Mouse (Mus musculus) spleen, adult 2 months (tissue): ENCODE data around the gene Dennd2d. TPM values are rescaled to one million over a fixed set of nuclear protein-coding genes. Genes with fewer than 3 reads are reported as not detected.

Experiments used
- DNase-seq, 2 experiments: peaks; one replicate each; pipeline versions ENCODE4 v3.0.0 to v3.0.0-alpha.2; 2012 to 2021; ENCODE audit warnings: low spot score in 2 of 2, low read depth in 1 of 2
- H3K27ac ChIP-seq: fragments of 200-500 bp; 2 replicates; pipeline ENCODE4 v1.5.1; 2012; ENCODE audit warnings: low read length, inconsistent platforms; ENCODE audit not compliant: insufficient read depth
- H3K27me3 ChIP-seq: fragments of 200-500 bp; 2 replicates; pipeline ENCODE4 v1.6.1; 2012; ENCODE audit warnings: mild to moderate bottlenecking, moderate library complexity, low read length, inconsistent platforms; ENCODE audit not compliant: control insufficient read depth, insufficient read depth
- H3K36me3 ChIP-seq: fragments of 200-500 bp; 2 replicates; pipeline ENCODE4 v1.6.1; 2012; ENCODE audit warnings: mild to moderate bottlenecking, low read length, inconsistent platforms; ENCODE audit not compliant: control insufficient read depth, insufficient read depth
- H3K4me1 ChIP-seq: fragments of 200-500 bp; 2 replicates; pipeline ENCODE4 v1.6.1; 2011; ENCODE audit warnings: inconsistent platforms; ENCODE audit not compliant: control insufficient read depth, insufficient read depth, insufficient read length
- H3K4me3 ChIP-seq: fragments of 200-500 bp; 2 replicates; pipeline ENCODE4 v1.5.1; 2011; ENCODE audit warnings: mild to moderate bottlenecking, inconsistent platforms; ENCODE audit not compliant: insufficient read depth, insufficient read length; ENCODE audit errors: extremely low read depth
- CTCF ChIP-seq: fragments of 200-500 bp; IDR thresholded peaks from 2 replicates; pipeline ENCODE4 v1.5.1; 2011; ENCODE audit warnings: mild to moderate bottlenecking, inconsistent platforms; ENCODE audit not compliant: insufficient read depth, insufficient read length, insufficient replicate concordance; ENCODE audit errors: extremely low read depth
- POLR2A ChIP-seq: fragments of 200-500 bp; IDR thresholded peaks from 2 replicates; pipeline ENCODE4 v1.6.1; 2011; ENCODE audit warnings: low read depth, low read length, inconsistent platforms
- WGBS: fragments of 180-500 bp; shearing (Covaris S2); methylation state at CpG from one replicate; pipeline ENCODE4 v1.1.7; 2018; 5-methylcytosine and 5-hydroxymethylcytosine counted together
- polyA plus RNA-seq: library from polyadenylated mRNA; depleted of rRNA; stranded (reverse); fragments of >200 nt; gene quantifications from 2 replicates; pipeline ENCODE4 v1.2.3, GENCODE M21; 2012

Dennd2d gene
- polyA plus RNA-seq, 1 experiment = 34.4 TPM

GRCm38 (mm10) chr3:106487551-106487950 lies 5.3 kb downstream of the Dennd2d start:
- H3K4me1 ChIP-seq = peaks cover 4% of the 10 kb centered on the region; the same call in 1 of the 2 replicates
- H3K27me3 ChIP-seq = no peaks in the 10 kb centered on the region
- H3K36me3 ChIP-seq = peaks cover 22% of the 10 kb centered on the region
- no peak for DNase-seq
- TF ChIP-seq CTCF = no peak
- no peak for TF ChIP-seq POLR2A
- H3K4me3 ChIP-seq = peak overlapping the region; percentile 24; the same call in 1 of the 2 replicates
- 96% methylated on average over 2 of the region's 2 CpGs for WGBS
- peak overlapping the region; percentile 81 for H3K27ac ChIP-seq

GRCm38 (mm10) chr3:106490239-106490638 lies 8.0 kb downstream of the Dennd2d start:
- TF ChIP-seq POLR2A = no peak
- TF ChIP-seq CTCF = no peak
- H3K36me3 ChIP-seq = peaks cover 31% of the 10 kb centered on the region
- no peak overlapping the region for H3K4me3 ChIP-seq
- DNase-seq = no peak
- 92% methylated on average over 4 of the region's 4 CpGs for WGBS
- H3K4me1 ChIP-seq = peaks cover 3% of the 10 kb centered on the region; the same call in 1 of the 2 replicates
- H3K27me3 ChIP-seq = no peaks in the 10 kb centered on the region
- H3K27ac ChIP-seq = no peak overlapping the region

DNA sequence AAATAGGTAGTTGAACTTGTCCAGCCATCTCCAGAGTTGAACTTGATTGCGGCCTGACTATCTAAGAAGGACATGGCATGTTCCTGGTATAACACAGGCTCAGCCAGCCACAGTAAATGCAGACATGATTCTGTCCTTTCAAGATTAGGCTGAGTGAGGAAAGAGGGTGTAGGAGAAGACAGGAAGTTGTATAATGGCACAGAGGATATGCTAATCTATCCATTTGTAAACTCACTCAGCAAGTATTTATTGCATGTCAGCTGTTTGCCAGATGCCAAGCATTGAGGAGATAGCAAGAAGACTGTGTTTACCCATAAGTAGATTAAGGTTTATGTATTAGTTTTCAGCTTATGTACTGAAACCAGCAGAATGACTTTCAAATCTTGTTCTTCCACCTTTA lies 10.5 kb downstream of the Dennd2d start:
- TF ChIP-seq CTCF (no peak), POLR2A (no peak)
- peaks cover 8% of the 10 kb centered on the region; the same call in 1 of the 2 replicates for H3K4me1 ChIP-seq
- H3K27me3 ChIP-seq = no peaks in the 10 kb centered on the region
- no peak overlapping the region for H3K27ac ChIP-seq
- H3K36me3 ChIP-seq = peaks cover 34% of the 10 kb centered on the region
- DNase-seq = no peak
- no peak overlapping the region for H3K4me3 ChIP-seq
- 88% methylated on average over 1 of the region's 1 CpGs for WGBS

DNA sequence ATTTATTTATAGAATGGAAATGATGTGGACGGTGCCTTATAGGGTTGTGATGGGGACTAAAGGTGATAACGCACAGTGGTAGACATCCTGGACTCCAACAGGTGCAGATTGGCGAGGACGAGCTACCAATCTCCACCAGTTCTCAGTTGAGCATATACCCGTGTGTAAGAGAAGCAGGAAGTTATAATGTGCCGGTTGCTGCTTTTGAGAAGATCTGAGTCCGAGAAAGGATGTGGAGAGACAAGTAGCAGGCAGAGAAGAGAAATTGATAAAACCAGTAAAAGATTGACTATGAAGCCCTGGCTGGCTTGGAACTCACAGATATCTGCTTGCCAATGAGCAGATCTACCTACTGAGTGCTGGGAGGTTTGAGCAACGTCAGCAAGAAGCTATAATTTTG lies 11.0 kb downstream of the Dennd2d start:
- Histone ChIP-seq H3K36me3 (peaks cover 35% of the 10 kb centered on the region), H3K27ac (no peak overlapping the region), H3K27me3 (no peaks in the 10 kb centered on the region), H3K4me3 (no peak overlapping the region), H3K4me1 (peaks cover 8% of the 10 kb centered on the region; the same call in 1 of the 2 replicates)
- DNase-seq = no peak
- 76% methylated on average over 8 of the region's 8 CpGs for WGBS
- no peak for TF ChIP-seq CTCF
- TF ChIP-seq POLR2A = no peak

DNA sequence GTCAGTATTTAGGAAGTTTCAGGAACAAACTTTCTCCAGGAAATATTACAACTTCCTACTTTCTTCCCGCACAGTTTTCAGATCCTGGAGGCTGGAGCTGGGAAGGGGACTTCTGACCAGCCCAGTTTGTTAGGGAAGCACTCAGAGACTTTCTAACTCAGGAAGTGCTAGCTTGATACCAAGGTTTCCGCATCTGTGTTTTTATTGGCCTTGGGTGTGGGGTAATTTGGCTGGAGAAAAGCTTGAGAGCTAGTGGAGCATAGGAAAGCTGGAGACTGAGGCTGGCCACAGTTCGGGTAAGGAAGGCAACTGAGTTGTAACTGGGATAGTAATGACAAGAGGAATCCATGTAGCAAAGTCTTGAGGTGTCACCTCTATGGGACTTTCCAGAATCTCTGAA lies 11.7 kb downstream of the Dennd2d start:
- H3K27ac ChIP-seq = no peak overlapping the region
- no peak for DNase-seq
- H3K4me3 ChIP-seq = no peak overlapping the region
- TF ChIP-seq POLR2A (no peak), CTCF (no peak)
- 83% methylated on average over 3 of the region's 3 CpGs for WGBS
- no peaks in the 10 kb centered on the region for H3K27me3 ChIP-seq
- peaks cover 34% of the 10 kb centered on the region for H3K36me3 ChIP-seq
- peaks cover 8% of the 10 kb centered on the region; the same call in 1 of the 2 replicates for H3K4me1 ChIP-seq

DNA sequence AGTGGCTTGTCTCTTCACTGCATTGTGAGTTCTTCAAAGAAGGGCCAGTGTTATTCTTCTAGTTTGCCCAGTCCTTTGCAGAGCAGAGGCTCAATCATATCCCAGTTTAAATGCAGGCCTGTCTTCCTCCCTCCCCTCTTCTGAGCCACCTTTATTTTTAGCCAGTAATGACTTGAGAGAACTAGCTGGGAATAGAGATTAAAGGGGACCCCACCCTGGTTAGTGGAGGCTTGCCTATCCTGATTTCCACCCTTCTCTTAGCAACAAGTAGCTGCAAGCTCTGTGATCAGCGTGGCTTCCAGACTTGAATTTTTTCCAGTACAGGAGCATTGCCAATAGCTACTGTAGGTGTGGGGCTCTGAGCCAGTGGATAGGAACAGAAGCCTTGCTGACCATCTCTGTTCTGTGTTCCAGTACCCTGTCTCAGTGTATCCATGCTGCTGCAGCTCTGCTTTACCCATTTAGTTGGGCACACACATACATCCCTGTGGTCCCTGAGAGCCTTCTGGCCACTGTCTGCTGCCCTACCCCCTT lies 12.3 kb downstream of the Dennd2d start:
- H3K27me3 ChIP-seq = no peaks in the 10 kb centered on the region
- H3K36me3 ChIP-seq = peaks cover 37% of the 10 kb centered on the region
- no peak overlapping the region for H3K27ac ChIP-seq
- peaks cover 8% of the 10 kb centered on the region; the same call in 1 of the 2 replicates for H3K4me1 ChIP-seq
- no peak for TF ChIP-seq POLR2A
- TF ChIP-seq CTCF = no peak
- H3K4me3 ChIP-seq = no peak overlapping the region
- DNase-seq = no peak
- WGBS = 79% methylated on average over 1 of the region's 1 CpGs

DNA sequence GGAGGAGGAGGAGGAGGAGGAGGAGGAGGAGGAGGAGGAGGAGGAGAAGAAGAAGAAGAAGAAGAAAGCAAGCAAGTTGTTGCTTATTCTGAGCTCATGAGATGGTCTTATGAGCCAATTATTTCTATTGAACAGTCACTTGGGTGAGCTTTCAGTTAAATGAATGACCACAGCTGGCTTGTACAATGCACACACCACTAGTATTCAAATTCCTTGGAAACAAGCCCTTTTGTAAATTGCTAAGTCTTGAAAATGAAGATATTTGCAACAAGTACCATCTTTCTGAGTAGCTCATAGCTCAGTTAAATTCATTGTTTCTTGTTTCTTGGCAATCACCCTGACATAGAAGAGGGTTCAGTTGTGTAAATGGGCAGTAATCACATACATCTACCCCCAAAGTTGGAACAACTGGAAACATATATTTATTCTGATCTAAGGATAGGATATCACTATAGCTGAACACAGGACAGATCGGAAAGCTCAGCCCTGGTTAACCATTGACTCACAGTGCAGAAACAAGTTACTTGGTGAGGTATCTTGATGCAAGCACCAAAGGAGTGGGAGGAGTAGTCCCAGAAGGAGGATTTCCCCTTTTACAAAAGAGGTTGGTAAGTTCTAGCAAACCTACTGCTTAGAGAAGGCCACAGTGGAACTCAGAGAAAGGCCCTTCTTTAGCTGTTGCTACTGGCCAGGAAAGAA lies 13.3 kb downstream of the Dennd2d start:
- Histone ChIP-seq H3K36me3 (peaks cover 42% of the 10 kb centered on the region), H3K4me1 (peaks cover 8% of the 10 kb centered on the region; the same call in 1 of the 2 replicates), H3K27ac (no peak overlapping the region; the same call in 1 of the 2 replicates), H3K27me3 (no peaks in the 10 kb centered on the region), H3K4me3 (no peak overlapping the region)
- WGBS = 82% methylated on average over 1 of the region's 1 CpGs
- TF ChIP-seq POLR2A = no peak
- TF ChIP-seq CTCF = no peak
- DNase-seq = no peak
